Mouse (Mus musculus): ENCODE measurements at regions not wholly inside any gene's neighbourhood (a gene's known extent, or its start where the extent isn't known, plus 50 kb on each side); places are given as distances from the start of the nearest gene placed in this dataset.

- DNase-seq (ENCODE audit: low spot score in 2 of 2), result no peak
Observed at GRCm38 (mm10) chr13:99641386-99642165, 125.2 kb upstream of the Map1b start.

- DNase-seq (ENCODE audit: low spot score in 2 of 2), result no peak
Observed at GRCm38 (mm10) chr13:99632706-99633105, 116.4 kb upstream of the Map1b start.

- DNase-seq (ENCODE audit: low spot score in 2 of 2), result no peak
Observed at GRCm38 (mm10) chr13:99630800-99631199, 114.5 kb upstream of the Map1b start.

GRCm38 (mm10) chr13:99630356-99630755 is 114.0 kb upstream of the Map1b start:
- DNase-seq (ENCODE audit: low spot score in 2 of 2), result no peak

- DNase-seq (ENCODE audit: low spot score in 2 of 2), result no peak
Observed at GRCm38 (mm10) chr13:99625196-99625595, 108.9 kb upstream of the Map1b start.

- DNase-seq (ENCODE audit: low spot score in 2 of 2), result no peak
Observed at GRCm38 (mm10) chr13:99618332-99618731, 102.0 kb upstream of the Map1b start.

GRCm38 (mm10) chr13:99617457-99617856 is 101.1 kb upstream of the Map1b start:
- no peak for DNase-seq (ENCODE audit: low spot score in 2 of 2)

GRCm38 (mm10) chr13:99611715-99612494 is 95.6 kb upstream of the Map1b start:
- DNase-seq (ENCODE audit: low spot score in 2 of 2), result no peak

- no peak for DNase-seq (ENCODE audit: low spot score in 2 of 2)
Observed at GRCm38 (mm10) chr13:99610498-99610897, 94.2 kb upstream of the Map1b start.

- DNase-seq (ENCODE audit: low spot score in 2 of 2), result no peak
Observed at GRCm38 (mm10) chr13:99609151-99610146, 93.1 kb upstream of the Map1b start.

GRCm38 (mm10) chr13:99608591-99608990 is 92.3 kb upstream of the Map1b start:
- no peak for DNase-seq (ENCODE audit: low spot score in 2 of 2)

GRCm38 (mm10) chr13:99607208-99607607 is 90.9 kb upstream of the Map1b start:
- DNase-seq (ENCODE audit: low spot score in 2 of 2), result no peak

- DNase-seq (ENCODE audit: low spot score in 2 of 2), result no peak
Observed at GRCm38 (mm10) chr13:99606606-99606990, 90.3 kb upstream of the Map1b start.

GRCm38 (mm10) chr13:99605866-99606605 is 89.7 kb upstream of the Map1b start:
- DNase-seq (ENCODE audit: low spot score in 2 of 2), result no peak

- no peak for DNase-seq (ENCODE audit: low spot score in 2 of 2)
Observed at GRCm38 (mm10) chr13:99597891-99598290, 81.6 kb upstream of the Map1b start.

- no peak for DNase-seq (ENCODE audit: low spot score in 2 of 2)
Observed at GRCm38 (mm10) chr13:99593846-99594813, 77.8 kb upstream of the Map1b start.

GRCm38 (mm10) chr13:99593243-99593635 is 76.9 kb upstream of the Map1b start:
- DNase-seq (ENCODE audit: low spot score in 2 of 2), result no peak

- no peak for DNase-seq (ENCODE audit: low spot score in 2 of 2)
Observed at GRCm38 (mm10) chr13:99592596-99593242, 76.4 kb upstream of the Map1b start.

- DNase-seq (ENCODE audit: low spot score in 2 of 2), result no peak
Observed at GRCm38 (mm10) chr13:99588646-99589045, 72.3 kb upstream of the Map1b start.
